Mouse (Mus musculus) G1E-ER4 (cell line): ENCODE data around the gene Wdr89. TPM values are rescaled to one million over a fixed set of nuclear protein-coding genes. Genes with fewer than 3 reads are reported as not detected.

Source experiments
- GATA1 ChIP-seq: IDR thresholded peaks from one replicate; pipeline ENCODE4 v1.8.0; 2012; ENCODE audit warnings: low read length, inconsistent platforms
- polyA plus RNA-seq: library from polyadenylated mRNA; stranded (reverse); fragments of >175 nt; gene quantifications from 2 replicates; pipeline ENCODE4 v1.2.3, GENCODE M21; 2012

Gene Wdr89
- polyA plus RNA-seq, 1 experiment = 4.0 TPM

DNA sequence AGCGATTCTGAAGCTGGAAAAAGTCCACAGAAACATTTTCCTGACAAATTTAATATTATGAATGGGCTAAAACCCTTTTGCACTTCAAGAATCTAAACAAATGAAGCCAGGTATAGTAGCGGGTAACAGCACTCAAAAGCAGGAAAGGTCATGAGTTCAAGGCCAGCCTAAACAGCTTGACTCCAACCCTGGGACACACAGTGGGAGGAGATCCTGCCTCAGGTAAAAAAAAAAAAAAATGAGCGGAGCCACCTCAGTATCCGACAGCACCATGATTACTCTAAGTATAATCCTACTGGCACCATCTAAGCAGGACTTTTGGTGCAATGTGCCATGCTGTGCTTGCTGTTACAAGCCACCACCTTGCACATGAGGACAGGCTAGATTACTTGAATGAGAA, 75.5 kb downstream of the Wdr89 start:
- TF ChIP-seq GATA1 = no peak

DNA sequence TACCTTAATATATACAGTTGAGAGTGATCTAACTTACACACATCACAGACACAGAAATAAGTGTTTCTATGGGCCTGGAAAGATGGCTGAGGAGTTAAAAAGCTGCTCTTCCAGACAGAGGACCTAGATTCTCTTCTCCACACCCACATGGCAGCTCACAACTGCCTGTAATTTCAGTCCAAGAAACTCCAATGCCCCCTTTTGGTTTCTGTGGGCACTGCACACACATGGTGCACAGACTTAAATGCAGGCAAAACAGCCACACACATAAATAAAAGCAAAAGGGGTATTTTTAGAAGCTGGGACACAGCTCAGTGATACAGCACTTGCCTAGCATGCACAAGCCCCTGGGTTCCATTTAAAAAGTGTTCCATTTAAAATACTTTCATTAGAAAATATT, 81.8 kb downstream of the Wdr89 start:
- no peak for TF ChIP-seq GATA1

DNA sequence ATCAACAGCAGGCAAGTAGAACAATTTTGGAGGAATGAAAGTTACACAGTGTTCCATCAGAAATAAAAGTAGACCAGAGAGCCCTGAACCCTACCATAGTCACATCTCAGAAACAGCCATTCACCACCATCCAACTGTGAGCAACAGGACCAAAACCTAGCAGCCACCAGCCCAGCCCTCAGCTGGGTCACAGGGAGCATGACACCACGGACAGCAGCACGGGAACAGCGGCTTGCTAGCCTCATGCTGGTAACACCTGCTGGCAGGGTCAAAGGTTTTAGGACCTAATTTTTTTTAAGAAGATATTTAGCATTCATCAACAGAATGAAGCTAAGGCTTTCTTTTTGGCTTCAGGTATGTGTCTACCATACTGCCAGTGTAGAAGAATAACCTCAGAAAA, 85.6 kb downstream of the Wdr89 start:
- TF ChIP-seq GATA1 = no peak

Other genes starting within 250 kb of the Wdr89 start
- 92.8 and 114 TPM in 2 replicates for gene Ppp2r5e, start 73.3 kb downstream of the Wdr89 start, polyA plus RNA-seq
- gene Sgpp1, start 66.2 kb upstream of the Wdr89 start, polyA plus RNA-seq = 17.1 and 20.8 TPM in 2 replicates
- gene Syne2, start 148.6 kb upstream of the Wdr89 start, polyA plus RNA-seq = 0.03 TPM in 1 of 2 replicates, not detected in the other